Mouse (Mus musculus) left cerebral cortex, postnatal 14 days (tissue): ENCODE results near the gene Gm12248. TPM values are rescaled to one million over a fixed set of nuclear protein-coding genes. Genes with fewer than 3 reads are reported as not detected.
A peak's percentile ranks its signal among the peaks of the same experiment; 100 is the strongest.
"Not testable (repeated sequence)": the region's sequence is repeated elsewhere in the genome, so short reads cannot be mapped to it uniquely, and the experiment has no call there.

Experiments used
- DNase-seq, 2 experiments: peaks; one replicate each; pipeline ENCODE4 v3.0.0; 2021 to 2022; ENCODE audit warnings: low spot score in 2 of 2, mixed read lengths in 1 of 2
- intact Hi-C: fragments of 180-260 bp; cut with DNase I; formaldehyde crosslinking; loops from one replicate; pipeline ENCODE4 v1.15.1; 2025
- total RNA-seq, 2 experiments: library from RNA; stranded (reverse); gene quantifications; 2 replicates each; pipeline ENCODE4 v1.2.3; 2021

Gm12248 gene
- total RNA-seq, 2 experiments from 2014 or later, result not detected

- intact Hi-C loops, result loop anchor here (5.0 kb wide), 1 partner anchor 97 kb away; the partner anchor contains the start of gene Larp1
- peak; percentile 99 for DNase-seq
Measured at GRCm38 (mm10) chr11:58103697-58104306, 10.9 kb upstream of the Gm12248 start, which contains the start of gene Cnot8. TSS of gene Cnot8 (plus strand) at chr11:58104153.

GRCm38 (mm10) chr11:58103344-58103653 is 10.4 kb upstream of the Gm12248 start:
- intact Hi-C loops, result loop anchor here (5.0 kb wide), 1 partner anchor 96 kb away; the partner anchor contains the start of gene Larp1
- no peak for DNase-seq

- DNase-seq, result no peak
- intact Hi-C loops, result loop anchor here (5.0 kb wide), 1 partner anchor 95 kb away; the partner anchor contains the start of gene Larp1
Measured at GRCm38 (mm10) chr11:58102581-58103343, 9.8 kb upstream of the Gm12248 start.

GRCm38 (mm10) chr11:58102146-58102545 is 9.2 kb upstream of the Gm12248 start:
- intact Hi-C loops, result loop anchor here (5.0 kb wide), 1 partner anchor 95 kb away; the partner anchor contains the start of gene Larp1
- DNase-seq, result no peak

- DNase-seq, result no peak
- intact Hi-C loops, result loop anchor here (5.0 kb wide), 1 partner anchor 94 kb away; the partner anchor contains the start of gene Larp1
Measured at GRCm38 (mm10) chr11:58101194-58101720, 8.3 kb upstream of the Gm12248 start.

- no peak for DNase-seq
- intact Hi-C loops, result loop anchor here (5.0 kb wide), 1 partner anchor 93 kb away; the partner anchor contains the start of gene Larp1
Measured at GRCm38 (mm10) chr11:58100006-58100405, 7.1 kb upstream of the Gm12248 start.

GRCm38 (mm10) chr11:58098366-58098720 is 5.4 kb upstream of the Gm12248 start:
- DNase-seq, intact Hi-C loops: not testable (repeated sequence)

- intact Hi-C loops, result no loop called here
- no peak for DNase-seq
Measured at GRCm38 (mm10) chr11:58097621-58098365, 4.9 kb upstream of the Gm12248 start.

- intact Hi-C loops, result no loop called here
- no peak for DNase-seq
Measured at GRCm38 (mm10) chr11:58096821-58097620, 4.1 kb upstream of the Gm12248 start.

- intact Hi-C loops, result no loop called here
- no peak for DNase-seq
Measured at GRCm38 (mm10) chr11:58096160-58096559, 3.2 kb upstream of the Gm12248 start.

GRCm38 (mm10) chr11:58095561-58095960 is 2.6 kb upstream of the Gm12248 start:
- intact Hi-C loops, result no loop called here
- DNase-seq, result no peak

GRCm38 (mm10) chr11:58094766-58095165 is 1.8 kb upstream of the Gm12248 start:
- intact Hi-C loops, result no loop called here
- DNase-seq, result no peak

- no peak for DNase-seq
- intact Hi-C loops, result no loop called here
Measured at GRCm38 (mm10) chr11:58092541-58092940, 393 bp downstream of the Gm12248 start.

- intact Hi-C loops, result no loop called here
- no peak for DNase-seq
Measured at GRCm38 (mm10) chr11:58081716-58082115, 11.2 kb downstream of the Gm12248 start.

GRCm38 (mm10) chr11:58077270-58077669 is 15.7 kb downstream of the Gm12248 start:
- no peak for DNase-seq
- intact Hi-C loops, result no loop called here

GRCm38 (mm10) chr11:58072978-58073377 is 20.0 kb downstream of the Gm12248 start:
- intact Hi-C loops, result no loop called here
- DNase-seq, result no peak

GRCm38 (mm10) chr11:58065025-58065424 is 27.9 kb downstream of the Gm12248 start:
- no peak for DNase-seq
- intact Hi-C loops, result no loop called here

- intact Hi-C loops, result no loop called here
- DNase-seq, result no peak
Measured at GRCm38 (mm10) chr11:58062586-58062985, 30.3 kb downstream of the Gm12248 start.

GRCm38 (mm10) chr11:58061218-58061617 is 31.7 kb downstream of the Gm12248 start:
- DNase-seq, intact Hi-C loops: not testable (repeated sequence)
